Mouse (Mus musculus) heart, postnatal 0 days (tissue): ENCODE results near the gene Gnat1.

Experiments
- CTCF ChIP-seq: IDR thresholded peaks from 2 replicates; pipeline ENCODE4 v1.5.1; 2016; ENCODE audit warnings: antibody characterized with exemption, control low read depth, low read depth
- EP300 ChIP-seq: IDR thresholded peaks from 2 replicates; pipeline ENCODE4 v1.6.1; 2016; ENCODE audit warnings: antibody characterized with exemption, low read depth

DNA sequence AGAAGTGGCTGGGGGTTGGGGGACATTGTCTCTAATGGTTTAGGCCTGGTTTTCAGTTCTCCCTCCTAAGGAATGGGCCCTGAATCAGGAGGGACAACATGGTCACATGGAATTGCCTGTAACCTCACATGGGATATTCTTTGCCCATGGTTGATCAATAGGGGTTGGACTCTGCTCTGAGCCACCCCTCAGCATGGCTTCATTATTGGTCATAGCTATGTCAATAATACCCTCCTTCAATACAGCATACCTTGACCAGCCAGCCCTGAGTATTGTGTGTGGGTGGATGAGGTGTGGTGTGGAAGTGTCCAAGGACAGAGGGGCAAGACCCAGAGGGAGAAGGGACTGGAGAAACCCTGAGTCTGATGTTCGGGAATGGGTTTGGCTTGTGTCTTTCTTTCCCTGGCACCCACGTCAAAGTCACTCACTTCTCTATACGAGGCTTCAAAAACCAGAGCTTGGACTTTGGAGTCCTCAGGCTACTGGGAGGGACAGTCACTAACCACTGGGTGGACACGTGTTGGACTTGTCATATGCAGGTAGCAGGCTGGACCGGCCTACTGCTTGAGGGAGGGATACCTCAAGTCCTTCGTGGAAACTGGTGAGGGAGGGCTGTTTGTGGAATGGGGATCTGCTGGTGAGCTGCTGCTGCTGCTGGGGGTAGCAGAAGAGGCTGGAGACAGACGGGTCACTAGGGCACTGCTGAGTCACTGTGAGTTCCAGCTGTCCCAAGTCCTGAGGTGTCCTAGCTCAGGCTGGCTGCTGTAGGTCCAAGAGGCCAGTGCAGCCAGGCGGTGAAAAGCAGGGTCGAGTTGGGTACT lies 4.7 kb downstream of the Gnat1 start:
- TF ChIP-seq CTCF, result no peak
- no peak for TF ChIP-seq EP300
